In genomic region chr8:121650389-121651307, GRCm38 (mm10) we compare ENCODE assay signal across 8 mouse cellular contexts. TPM values are rescaled to one million over a fixed set of nuclear protein-coding genes. Genes with fewer than 3 reads are reported as not detected.
DNase-seq lines count a peak whose midpoint lies in the region; ATAC-seq and TF ChIP-seq lines count a peak whose summit lies in the region.

No protein-coding gene starts in this region.

- no peaks in the 10 kb centered on the region for H3K27me3 ChIP-seq in kidney, postnatal 0 days (ENCODE audit: insufficient read depth, low read length)
- H3K27me3 ChIP-seq in neural tube, embryonic 11.5 days (ENCODE audit: control insufficient read depth, insufficient read depth, low read length): no peaks in the 10 kb centered on the region

- WGBS in kidney, postnatal 0 days: 48% methylated on average over 20 of the region's 20 CpGs
- WGBS in neural tube, embryonic 11.5 days: 76% methylated on average over 20 of the region's 20 CpGs

- peak; percentile 60 to 84 for DNase-seq in adrenal gland, adult (ENCODE audit: inconsistent age in 2 of 2, low spot score in 1 of 2)
- no peak for DNase-seq in adrenal gland, postnatal 4 days (ENCODE audit: low spot score in 2 of 2)
- DNase-seq in thymus, postnatal 25 days: peak; percentile 10
- no peak for DNase-seq in thymus, adult 18-20 months
- no peak for DNase-seq in kidney, postnatal 0 days (ENCODE audit: low spot score)
- DNase-seq in neural tube, embryonic 11.5 days (ENCODE audit: low spot score): no peak
- no peak for DNase-seq in right cerebral cortex, postnatal 10 days (ENCODE audit: low spot score in 2 of 2)
- DNase-seq in ovary, postnatal 10 days (ENCODE audit: low spot score): no peak

- H3K4me1 ChIP-seq in kidney, postnatal 0 days (replicated peaks; ENCODE audit: insufficient read depth, low read length): peaks cover 48% of the 10 kb centered on the region
- peaks cover 38% of the 10 kb centered on the region for H3K4me1 ChIP-seq in neural tube, embryonic 11.5 days (ENCODE audit: control insufficient read depth, insufficient read depth, low read length)

- no peaks in the 10 kb centered on the region for H3K9me3 ChIP-seq in kidney, postnatal 0 days (replicated peaks; ENCODE audit: low read length)
- no peaks in the 10 kb centered on the region for H3K9me3 ChIP-seq in neural tube, embryonic 11.5 days (ENCODE audit: control insufficient read depth, low read length)

- peak overlapping the region; percentile 74 for H3K4me2 ChIP-seq in kidney, postnatal 0 days (ENCODE audit: low read length)
- H3K4me2 ChIP-seq in neural tube, embryonic 11.5 days (ENCODE audit: low read depth): peak overlapping the region; percentile 98

- peak overlapping the region; percentile 68 for H3K9ac ChIP-seq in kidney, postnatal 0 days (ENCODE audit: low read depth, low read length)
- H3K9ac ChIP-seq in neural tube, embryonic 11.5 days (ENCODE audit: low read length): peak overlapping the region; percentile 82

- no peak for TF ChIP-seq CTCF in kidney, postnatal 0 days (IDR thresholded peaks at IDR 0.05; ENCODE audit: low read depth)

- no peak for ATAC-seq in kidney, postnatal 0 days (replicated peaks; ENCODE audit: low FRiP score, low read depth)
- ATAC-seq in neural tube, embryonic 11.5 days (ENCODE audit: insufficient read depth, low FRiP score, low TSS enrichment): no peak

- H3K36me3 ChIP-seq in kidney, postnatal 0 days (ENCODE audit: insufficient read depth, low read length): no peaks in the 10 kb centered on the region
- no peaks in the 10 kb centered on the region for H3K36me3 ChIP-seq in neural tube, embryonic 11.5 days (ENCODE audit: control insufficient read depth, insufficient read depth, low read length)

- peak overlapping the region; percentile 60 for H3K4me3 ChIP-seq in kidney, postnatal 0 days (replicated peaks; ENCODE audit: low read depth, low read length)
- peak overlapping the region; percentile 90 for H3K4me3 ChIP-seq in neural tube, embryonic 11.5 days (ENCODE audit: low read depth, low read length)

- H3K27ac ChIP-seq in kidney, postnatal 0 days: peak overlapping the region; percentile 39; the same call in 1 of the 2 replicates
- H3K27ac ChIP-seq in neural tube, embryonic 11.5 days (ENCODE audit: low read depth, low read length): no peak overlapping the region

RNA-seq across cellular contexts. Expression of gene Zcchc14, which starts 2.1 kb away (rescaled TPM):
- total RNA-seq in adrenal gland, postnatal 4 days (2021): 10 to 100 TPM; 60.9 to 65.2 TPM
- 10.9 and 13.5 TPM in 2 replicates for polyA plus RNA-seq in kidney, postnatal 0 days (2015; fragmentation: Nextera tagmentation; extraction: Ambion mirVana)
- polyA plus RNA-seq in neural tube, embryonic 11.5 days (2014; fragmentation: Nextera tagmentation; extraction: Ambion mirVana): 21.3 and 23.3 TPM in 2 replicates

Comparison
In these comparisons a context has a peak if more than half of its experiments do, and no peak if none do; other contexts are left out.
1. DNase-seq: peak in adrenal gland, adult (2 of 2) and thymus, postnatal 25 days (single experiment); none in adrenal gland, postnatal 4 days (0 of 2), thymus, adult 18-20 months (0 of 2), kidney, postnatal 0 days (single experiment), neural tube, embryonic 11.5 days (single experiment), right cerebral cortex, postnatal 10 days (0 of 2) and ovary, postnatal 10 days (single experiment).